Mouse (Mus musculus): Measurements from ENCODE around the gene Zfpm1. TPM values are rescaled to one million over a fixed set of nuclear protein-coding genes. Genes with fewer than 3 reads are reported as not detected.
A peak's percentile ranks its signal among the peaks of the same experiment; 100 is the strongest.

The Zfpm1 gene
- polyA plus RNA-seq, 1 experiment from 2014 or later, result 1.5 TPM

DNA sequence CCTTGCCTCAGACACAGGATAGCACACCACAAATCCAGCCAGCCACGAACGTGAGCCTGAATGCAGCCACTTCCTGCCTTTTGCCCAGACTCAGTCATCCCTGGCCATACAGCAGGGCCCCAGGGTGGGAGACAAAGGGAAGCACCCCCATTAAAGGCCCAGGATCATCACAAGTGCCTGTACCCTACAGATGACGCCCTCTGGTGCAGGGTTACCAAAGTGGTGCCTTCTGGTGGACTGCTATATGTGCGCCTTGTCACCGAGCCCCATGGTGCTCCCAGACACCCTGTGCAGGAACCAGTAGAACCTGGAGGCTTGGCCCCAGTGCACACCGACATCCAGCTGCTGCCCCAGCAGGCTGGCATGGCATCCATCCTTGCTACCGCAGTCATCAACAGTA is 51.6 kb downstream of the Zfpm1 start:
- peaks cover 45% of the 10 kb centered on the region for H3K4me1 ChIP-seq
- WGBS, result 81% methylated on average over 7 of the region's 7 CpGs
- DNase-seq (ENCODE audit: low spot score), result no peak
- peaks cover 41% of the 10 kb centered on the region for H3K36me3 ChIP-seq (replicated peaks)
- H3K27me3 ChIP-seq (replicated peaks; ENCODE audit: low read depth, poor library complexity, severe bottlenecking), result peaks cover 80% of the 10 kb centered on the region
- no peak overlapping the region for H3K27ac ChIP-seq (replicated peaks)
- no peaks in the 10 kb centered on the region for H3K9me3 ChIP-seq
- H3K4me3 ChIP-seq, result no peak overlapping the region

DNA sequence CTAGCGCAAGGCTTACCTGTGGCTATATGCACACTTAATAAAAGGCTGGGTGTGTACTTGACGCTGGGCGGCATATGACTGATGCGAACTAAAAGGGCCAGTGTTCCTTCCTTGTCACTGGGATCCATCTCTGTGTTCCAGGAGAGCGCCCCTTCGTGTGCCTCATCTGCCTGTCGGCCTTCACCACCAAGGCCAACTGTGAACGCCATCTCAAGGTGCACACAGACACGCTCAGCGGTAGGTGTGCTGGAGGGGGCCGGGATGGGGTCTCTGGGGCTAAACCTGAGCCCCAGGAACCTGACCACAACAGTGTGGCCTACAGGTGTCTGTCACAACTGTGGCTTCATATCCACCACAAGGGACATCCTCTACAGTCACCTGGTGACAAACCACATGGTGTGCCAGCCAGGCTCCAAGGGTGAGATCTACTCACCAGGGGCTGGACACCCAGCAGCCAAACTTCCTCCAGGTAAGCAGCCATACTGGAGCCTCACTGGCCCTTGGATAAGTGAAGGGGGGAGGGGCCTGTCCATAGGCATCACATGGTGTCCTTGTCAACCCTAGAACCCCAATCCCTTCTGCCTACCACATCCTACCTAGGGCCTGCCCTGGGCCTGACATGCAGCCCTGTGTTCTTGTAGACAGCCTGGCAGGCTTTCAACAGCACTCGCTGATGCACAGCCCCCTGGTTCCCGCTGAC is 53.0 kb downstream of the Zfpm1 start:
- H3K4me1 ChIP-seq, result peaks cover 35% of the 10 kb centered on the region
- H3K27ac ChIP-seq (replicated peaks), result no peak overlapping the region
- H3K27me3 ChIP-seq (replicated peaks; ENCODE audit: low read depth, poor library complexity, severe bottlenecking), result peaks cover 92% of the 10 kb centered on the region
- 85% methylated on average over 13 of the region's 13 CpGs for WGBS
- peaks cover 41% of the 10 kb centered on the region for H3K36me3 ChIP-seq (replicated peaks)
- peak overlapping the region; percentile 73 for H3K4me3 ChIP-seq
- no peaks in the 10 kb centered on the region for H3K9me3 ChIP-seq
- DNase-seq (ENCODE audit: low spot score), result no peak

DNA sequence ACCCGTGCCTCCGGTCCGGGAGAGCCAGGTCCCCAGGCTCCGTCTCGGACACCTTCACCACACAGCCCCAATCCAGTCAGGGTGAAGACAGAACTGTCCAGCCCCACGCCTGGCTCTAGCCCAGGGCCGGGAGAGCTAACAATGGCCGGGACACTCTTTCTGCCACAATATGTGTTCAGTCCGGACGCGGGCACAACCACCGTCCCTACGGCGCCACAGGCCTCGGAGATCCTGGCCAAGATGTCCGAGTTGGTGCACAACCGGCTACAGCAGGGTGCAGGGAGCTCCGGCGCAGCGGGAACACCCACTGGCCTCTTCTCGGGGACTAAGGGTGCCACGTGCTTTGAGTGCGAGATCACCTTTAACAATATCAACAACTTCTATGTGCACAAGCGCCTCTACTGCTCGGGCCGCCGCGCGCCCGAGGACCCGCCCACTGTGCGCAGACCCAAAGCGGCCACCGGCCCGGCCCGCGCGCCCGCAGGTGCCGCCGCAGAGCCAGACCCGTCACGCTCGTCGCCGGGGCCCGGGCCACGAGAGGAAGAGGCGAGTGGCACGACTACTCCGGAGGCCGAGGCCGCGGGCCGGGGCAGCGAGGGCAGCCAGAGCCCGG is 53.8 kb downstream of the Zfpm1 start:
- WGBS, result 8% methylated on average over 57 of the region's 57 CpGs
- Histone ChIP-seq H3K27ac (replicated peaks) (peak overlapping the region; percentile 37; the same call in 1 of the 2 replicates), H3K27me3 (replicated peaks; ENCODE audit: low read depth, poor library complexity, severe bottlenecking) (peaks cover 95% of the 10 kb centered on the region), H3K9me3 (no peaks in the 10 kb centered on the region), H3K4me3 (peak overlapping the region; percentile 73), H3K4me1 (peaks cover 34% of the 10 kb centered on the region), H3K36me3 (replicated peaks) (peaks cover 41% of the 10 kb centered on the region)
- DNase-seq (ENCODE audit: low spot score), result no peak

DNA sequence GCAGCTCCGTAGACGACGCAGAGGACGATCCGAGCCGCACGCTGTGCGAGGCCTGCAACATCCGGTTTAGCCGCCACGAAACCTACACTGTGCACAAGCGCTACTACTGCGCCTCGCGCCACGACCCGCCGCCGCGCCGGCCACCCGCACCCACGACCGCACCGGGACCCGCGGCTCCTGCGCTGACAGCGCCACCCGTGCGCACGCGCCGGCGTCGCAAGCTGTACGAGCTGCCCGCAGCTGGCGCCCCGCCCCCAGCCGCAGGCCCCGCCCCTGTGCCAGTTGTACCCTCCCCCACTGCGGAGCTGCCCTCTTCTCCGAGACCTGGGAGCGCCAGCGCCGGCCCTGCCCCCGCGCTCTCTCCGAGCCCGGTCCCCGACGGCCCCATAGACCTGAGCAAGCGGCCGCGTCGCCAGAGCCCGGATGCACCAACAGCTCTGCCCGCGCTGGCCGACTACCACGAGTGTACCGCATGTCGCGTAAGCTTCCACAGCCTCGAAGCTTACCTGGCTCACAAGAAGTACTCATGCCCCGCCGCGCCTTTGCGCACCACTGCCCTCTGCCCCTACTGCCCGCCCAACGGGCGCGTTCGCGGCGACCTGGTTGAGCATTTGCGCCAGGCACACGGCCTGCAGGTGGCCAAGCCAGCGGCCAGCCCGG is 54.4 kb downstream of the Zfpm1 start:
- H3K9me3 ChIP-seq, result no peaks in the 10 kb centered on the region
- peaks cover 41% of the 10 kb centered on the region for H3K36me3 ChIP-seq (replicated peaks)
- peak overlapping the region; percentile 37; the same call in 1 of the 2 replicates for H3K27ac ChIP-seq (replicated peaks)
- peaks cover 30% of the 10 kb centered on the region for H3K4me1 ChIP-seq
- 1% methylated on average over 81 of the region's 81 CpGs for WGBS
- peaks cover 95% of the 10 kb centered on the region for H3K27me3 ChIP-seq (replicated peaks; ENCODE audit: low read depth, poor library complexity, severe bottlenecking)
- H3K4me3 ChIP-seq, result peak overlapping the region; percentile 73
- peak; percentile 85 for DNase-seq (ENCODE audit: low spot score)

DNA sequence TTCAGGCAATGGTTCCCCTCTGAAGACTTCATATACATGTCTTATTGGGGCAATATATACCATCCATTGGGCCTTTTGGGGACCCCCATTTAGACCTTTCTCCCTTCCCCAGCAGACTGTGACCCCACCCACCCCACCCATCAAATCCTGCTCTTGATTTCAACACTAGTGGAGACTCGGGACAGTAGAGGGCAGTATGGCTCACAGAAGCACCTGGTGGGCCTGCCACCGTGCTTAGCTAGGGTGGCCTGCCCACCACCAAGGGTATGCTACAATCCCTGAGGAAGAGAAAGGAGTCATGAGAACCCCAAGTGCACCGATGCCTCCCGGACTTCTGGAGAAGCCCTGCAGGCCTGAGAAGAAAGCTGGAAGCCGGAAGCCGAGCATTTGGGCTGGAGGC is 56.9 kb downstream of the Zfpm1 start:
- H3K4me3 ChIP-seq, result no peak overlapping the region
- 52% methylated on average over 6 of the region's 6 CpGs for WGBS
- no peaks in the 10 kb centered on the region for H3K9me3 ChIP-seq
- H3K27me3 ChIP-seq (replicated peaks; ENCODE audit: low read depth, poor library complexity, severe bottlenecking), result peaks cover 100% of the 10 kb centered on the region
- no peak for DNase-seq (ENCODE audit: low spot score)
- H3K36me3 ChIP-seq (replicated peaks), result peaks cover 30% of the 10 kb centered on the region
- H3K27ac ChIP-seq (replicated peaks), result no peak overlapping the region
- H3K4me1 ChIP-seq, result peaks cover 37% of the 10 kb centered on the region

DNA sequence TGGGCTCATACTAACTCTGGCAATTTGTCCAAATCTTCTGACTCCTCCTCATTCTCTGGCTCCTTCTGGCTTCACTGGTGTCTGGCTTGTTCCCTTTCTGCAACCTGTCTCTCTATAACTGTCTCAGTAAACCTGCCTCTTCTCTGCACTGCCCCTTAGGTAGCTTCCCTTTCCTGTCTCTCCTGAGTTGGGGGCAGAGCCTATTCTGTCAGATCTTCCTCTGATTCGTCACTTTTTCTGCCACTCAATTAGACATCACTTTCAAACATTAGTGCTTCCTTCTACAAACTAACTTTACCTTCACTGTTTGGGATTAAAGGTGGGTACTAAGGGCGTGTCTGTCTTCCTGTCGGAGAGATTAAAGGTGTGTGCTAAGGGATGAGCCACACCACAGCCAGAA is 58.8 kb downstream of the Zfpm1 start:
- no peak overlapping the region for H3K4me3 ChIP-seq
- no peaks in the 10 kb centered on the region for H3K9me3 ChIP-seq
- H3K4me1 ChIP-seq, result peaks cover 46% of the 10 kb centered on the region
- H3K27me3 ChIP-seq (replicated peaks; ENCODE audit: low read depth, poor library complexity, severe bottlenecking), result peaks cover 100% of the 10 kb centered on the region
- no peak overlapping the region for H3K27ac ChIP-seq (replicated peaks)
- DNase-seq (ENCODE audit: low spot score), result no peak
- peaks cover 14% of the 10 kb centered on the region for H3K36me3 ChIP-seq (replicated peaks)
- WGBS, result 86% methylated on average over 3 of the region's 3 CpGs

DNA sequence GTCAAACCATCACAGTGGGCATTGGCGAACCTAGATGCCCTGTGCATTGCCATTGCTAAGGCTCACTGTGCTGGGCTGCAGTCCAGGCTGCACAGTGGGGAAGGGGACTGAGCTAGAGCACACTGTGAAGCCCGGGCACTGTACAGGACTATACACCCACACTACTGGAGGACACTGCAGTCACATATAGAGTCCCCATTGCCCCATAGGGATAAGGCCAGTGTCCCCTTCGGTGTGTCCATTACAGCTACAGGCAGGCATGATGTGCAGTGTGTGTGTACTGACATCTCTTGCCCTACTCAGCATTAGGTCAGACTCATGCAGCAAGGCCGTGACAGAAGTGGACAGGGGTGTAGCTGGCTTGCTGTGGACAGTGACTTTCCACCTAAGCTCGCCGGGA is 59.8 kb downstream of the Zfpm1 start:
- Histone ChIP-seq H3K27me3 (replicated peaks; ENCODE audit: low read depth, poor library complexity, severe bottlenecking) (peaks cover 92% of the 10 kb centered on the region), H3K4me3 (no peak overlapping the region), H3K36me3 (replicated peaks) (peaks cover 12% of the 10 kb centered on the region), H3K27ac (replicated peaks) (no peak overlapping the region), H3K4me1 (peaks cover 35% of the 10 kb centered on the region), H3K9me3 (no peaks in the 10 kb centered on the region)
- 81% methylated on average over 6 of the region's 6 CpGs for WGBS
- no peak for DNase-seq (ENCODE audit: low spot score)

DNA sequence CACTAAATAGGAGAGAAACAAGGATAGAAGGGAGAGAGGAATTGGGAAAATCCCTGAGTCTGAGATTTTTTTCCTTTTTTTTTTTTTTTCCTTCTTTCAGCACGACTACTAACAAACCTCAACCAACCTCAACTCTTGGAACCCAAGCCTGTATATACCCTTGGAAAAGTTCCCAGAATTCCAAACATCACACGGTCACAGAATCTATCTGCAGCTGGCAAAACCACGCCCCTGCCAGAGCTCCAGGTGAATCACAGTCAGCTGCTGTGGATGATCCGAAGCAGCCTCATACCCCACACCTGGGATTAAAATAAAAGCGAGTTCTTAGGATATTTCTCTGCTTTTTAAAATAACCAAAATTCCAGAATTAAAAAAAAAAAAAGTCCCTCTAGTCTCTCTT is 60.4 kb downstream of the Zfpm1 start:
- H3K4me1 ChIP-seq, result peaks cover 32% of the 10 kb centered on the region
- no peak overlapping the region for H3K4me3 ChIP-seq
- H3K36me3 ChIP-seq (replicated peaks), result peaks cover 7% of the 10 kb centered on the region; the same call in 1 of the 2 replicates
- H3K27me3 ChIP-seq (replicated peaks; ENCODE audit: low read depth, poor library complexity, severe bottlenecking), result peaks cover 86% of the 10 kb centered on the region
- no peak overlapping the region for H3K27ac ChIP-seq (replicated peaks)
- no peaks in the 10 kb centered on the region for H3K9me3 ChIP-seq
- no peak for DNase-seq (ENCODE audit: low spot score)
- 54% methylated on average over 5 of the region's 5 CpGs for WGBS

DNA sequence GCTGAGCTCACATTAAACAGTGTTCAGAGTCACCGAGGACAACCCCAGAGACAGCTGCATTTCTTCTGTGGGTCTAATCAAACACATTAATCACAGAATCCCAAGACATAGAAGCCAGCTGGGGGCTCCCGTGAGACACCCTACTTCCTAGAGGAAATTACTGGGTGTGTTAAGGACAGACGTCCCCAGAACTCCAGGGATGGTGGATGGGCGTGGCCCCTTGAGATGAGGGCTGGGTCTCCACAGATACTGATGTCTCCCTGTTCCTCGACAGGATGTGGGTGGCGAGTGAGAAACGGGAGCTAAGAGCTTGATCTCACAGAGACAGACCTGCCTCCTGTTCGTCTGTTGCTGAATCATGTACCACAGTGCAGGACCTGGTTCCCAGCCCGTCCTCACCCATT is 60.9 kb downstream of the Zfpm1 start:
- Histone ChIP-seq H3K36me3 (replicated peaks) (peaks cover 2% of the 10 kb centered on the region; the same call in 1 of the 2 replicates), H3K4me1 (peaks cover 32% of the 10 kb centered on the region), H3K4me3 (peak overlapping the region; percentile 50), H3K27me3 (replicated peaks; ENCODE audit: low read depth, poor library complexity, severe bottlenecking) (peaks cover 85% of the 10 kb centered on the region), H3K27ac (replicated peaks) (no peak overlapping the region), H3K9me3 (no peaks in the 10 kb centered on the region)
- WGBS, result 7% methylated on average over 9 of the region's 9 CpGs
- DNase-seq (ENCODE audit: low spot score), result no peak

DNA sequence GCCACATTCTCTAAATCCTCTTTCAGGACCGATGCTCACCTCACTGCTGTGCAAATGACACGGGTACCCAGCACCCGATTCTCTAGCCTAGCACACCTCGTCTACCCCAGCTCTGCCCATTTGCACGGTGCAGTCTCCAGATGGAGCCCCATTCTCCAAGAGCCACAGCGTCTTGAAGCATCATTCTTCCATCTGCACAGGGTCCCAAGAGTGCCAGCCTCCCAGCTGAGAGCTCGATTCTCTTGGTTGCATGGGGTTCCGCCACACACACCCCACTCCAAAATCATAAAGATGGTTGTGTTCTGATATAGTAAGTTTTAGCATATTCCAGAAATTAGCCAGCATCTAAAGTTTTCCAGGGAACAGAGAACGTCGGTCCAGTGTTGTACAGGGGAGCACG is 61.4 kb downstream of the Zfpm1 start:
- Histone ChIP-seq H3K9me3 (no peaks in the 10 kb centered on the region), H3K4me3 (peak overlapping the region; percentile 50), H3K4me1 (peaks cover 32% of the 10 kb centered on the region), H3K27ac (replicated peaks) (no peak overlapping the region), H3K27me3 (replicated peaks; ENCODE audit: low read depth, poor library complexity, severe bottlenecking) (peaks cover 85% of the 10 kb centered on the region), H3K36me3 (replicated peaks) (no peaks in the 10 kb centered on the region)
- WGBS, result 5% methylated on average over 11 of the region's 11 CpGs
- DNase-seq (ENCODE audit: low spot score), result no peak

DNA sequence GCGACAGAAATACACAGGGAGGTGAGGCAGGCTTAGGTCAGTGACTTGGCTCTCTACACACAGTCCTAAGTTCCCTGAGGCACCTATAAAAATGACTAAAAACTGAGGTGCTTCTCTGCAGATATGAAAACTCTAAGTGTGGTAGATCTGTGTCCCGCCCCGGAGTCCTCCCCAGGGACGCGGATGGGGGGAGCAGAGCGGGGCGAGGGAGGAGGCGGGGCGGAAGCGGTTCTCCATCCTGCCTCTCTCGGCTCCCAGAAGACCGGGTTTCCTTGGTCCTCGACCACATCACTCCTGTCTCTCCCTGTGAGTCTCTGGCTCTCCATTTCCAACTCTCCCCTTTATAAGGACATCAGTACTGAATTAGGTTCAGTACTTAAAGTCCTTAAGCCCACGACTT is 61.8 kb downstream of the Zfpm1 start:
- DNase-seq (ENCODE audit: low spot score), result peak; percentile 49
- Histone ChIP-seq H3K4me1 (peaks cover 32% of the 10 kb centered on the region), H3K36me3 (replicated peaks) (no peaks in the 10 kb centered on the region), H3K9me3 (no peaks in the 10 kb centered on the region), H3K27me3 (replicated peaks; ENCODE audit: low read depth, poor library complexity, severe bottlenecking) (peaks cover 85% of the 10 kb centered on the region), H3K4me3 (peak overlapping the region; percentile 50), H3K27ac (replicated peaks) (peak overlapping the region; percentile 30; the same call in 1 of the 2 replicates)
- WGBS, result under 1% methylated on average over 14 of the region's 14 CpGs

DNA sequence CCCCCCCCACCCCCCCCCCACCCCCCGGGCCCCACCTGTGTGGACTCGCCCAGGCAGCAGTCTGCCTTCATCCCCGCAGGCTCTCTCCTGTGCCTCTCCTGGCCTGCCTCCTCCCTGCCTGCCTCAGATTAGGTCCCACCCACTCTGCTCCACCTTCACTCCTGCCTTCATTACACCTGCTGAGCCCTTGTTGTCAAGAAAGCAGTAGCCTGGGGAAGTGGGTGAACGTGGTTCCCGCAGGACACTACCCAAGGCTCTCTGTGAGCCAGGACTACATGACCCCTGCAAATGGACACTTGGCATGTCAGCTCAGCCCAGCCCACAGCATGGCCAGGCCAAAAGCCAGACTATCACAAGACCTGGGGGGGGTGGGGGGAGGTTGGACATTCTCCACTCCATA is 62.3 kb downstream of the Zfpm1 start:
- H3K36me3 ChIP-seq (replicated peaks), result no peaks in the 10 kb centered on the region
- H3K9me3 ChIP-seq, result no peaks in the 10 kb centered on the region
- H3K27me3 ChIP-seq (replicated peaks; ENCODE audit: low read depth, poor library complexity, severe bottlenecking), result peaks cover 85% of the 10 kb centered on the region
- H3K4me3 ChIP-seq, result peak overlapping the region; percentile 50
- peaks cover 32% of the 10 kb centered on the region for H3K4me1 ChIP-seq
- 0 out of 2 replicates have a peak overlapping the region, but pooled peaks have one; percentile 5 for H3K27ac ChIP-seq (replicated peaks)
- peak; percentile 58 for DNase-seq (ENCODE audit: low spot score)
- 0% methylated on average over 3 of the region's 5 CpGs for WGBS

Data from embryonic facial prominence, embryonic 10.5 days (tissue).